Mouse (Mus musculus) cortical plate, adult 2 months (tissue): Measurements from ENCODE around the gene Phactr4.

Experiments
- CTCF ChIP-seq: fragments of 200-500 bp; IDR thresholded peaks from 2 replicates; pipeline ENCODE4 v1.5.1; 2011; ENCODE audit warnings: mild to moderate bottlenecking, control low read depth, low read length; ENCODE audit not compliant: insufficient read depth; ENCODE audit errors: extremely low read depth
- POLR2A ChIP-seq: fragments of 200-500 bp; IDR thresholded peaks from 2 replicates; pipeline ENCODE4 v1.6.1; 2011; ENCODE audit warnings: mild to moderate bottlenecking, low read length, control low read depth; ENCODE audit not compliant: insufficient read depth; ENCODE audit errors: extremely low read depth

DNA sequence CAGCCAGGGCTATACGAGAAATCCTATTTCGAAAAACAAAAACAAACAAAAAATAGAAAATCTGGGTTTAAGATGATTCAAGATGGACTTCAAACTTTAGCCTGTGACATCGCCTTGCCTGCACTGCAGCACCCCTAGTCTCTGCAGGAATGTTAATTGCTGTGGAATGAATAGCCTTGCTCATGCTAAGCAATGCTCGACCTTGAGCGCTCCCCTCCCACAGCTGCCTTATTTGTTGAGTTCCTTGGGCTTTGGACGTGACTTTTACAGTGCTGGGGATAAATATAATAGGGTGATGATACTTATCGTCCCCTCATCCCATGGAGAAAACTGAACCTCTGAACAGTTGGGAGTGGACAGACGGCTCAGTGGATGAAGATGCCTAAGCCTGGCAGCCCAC lies 106.6 kb downstream of the Phactr4 start:
- TF ChIP-seq CTCF (no peak), POLR2A (no peak)
